Mouse (Mus musculus) stomach, postnatal 0 days (tissue): ENCODE results near the gene Dcaf12. TPM values are rescaled to one million over a fixed set of nuclear protein-coding genes. Genes with fewer than 3 reads are reported as not detected.

Experiments used
- ATAC-seq: fragments of 200-750 bp; cut with Nextera tagmentation; 2 replicates; pipeline ENCODE4 v1.8.0; 2017; ENCODE audit not compliant: low FRiP score, low TSS enrichment
- DNase-seq: peaks from one replicate; pipeline ENCODE4 v3.0.0-alpha.2; 2016; ENCODE audit warnings: low spot score
- H3K27ac ChIP-seq: fragments of 300-500 bp; sonication (generic); replicated peaks from 2 replicates; pipeline ENCODE4 v1.5.1; 2014; ENCODE audit warnings: mild to moderate bottlenecking, control low read depth
- H3K27me3 ChIP-seq: fragments of 300-500 bp; sonication (generic); 2 replicates; pipeline ENCODE4 v1.6.1; 2014; ENCODE audit warnings: low read length; ENCODE audit not compliant: control insufficient read depth, insufficient read depth
- H3K36me3 ChIP-seq: fragments of 300-500 bp; sonication (generic); 2 replicates; pipeline ENCODE4 v1.6.1; 2014; ENCODE audit warnings: low read length, mixed read lengths; ENCODE audit not compliant: control insufficient read depth, insufficient read depth
- H3K4me1 ChIP-seq: fragments of 300-500 bp; sonication (generic); replicated peaks from 2 replicates; pipeline ENCODE4 v1.6.1; 2014; ENCODE audit warnings: antibody characterized with exemption; ENCODE audit not compliant: control insufficient read depth, insufficient read depth
- H3K4me2 ChIP-seq: fragments of 300-500 bp; sonication (generic); replicated peaks from 2 replicates; pipeline ENCODE4 v1.6.1; 2014; ENCODE audit warnings: low read depth, mild to moderate bottlenecking, control low read depth, moderate library complexity
- H3K4me3 ChIP-seq: fragments of 300-500 bp; sonication (generic); 2 replicates; pipeline ENCODE4 v1.5.1; 2014; ENCODE audit warnings: low read depth, low read length, control low read depth
- H3K9ac ChIP-seq: fragments of 300-500 bp; sonication (generic); 2 replicates; pipeline ENCODE4 v1.6.1; 2014; ENCODE audit warnings: mild to moderate bottlenecking, low read length, control low read depth, mixed read lengths
- H3K9me3 ChIP-seq: fragments of 300-500 bp; sonication (generic); 2 replicates; pipeline ENCODE4 v1.6.1; 2016; ENCODE audit warnings: low read length; ENCODE audit not compliant: control insufficient read depth
- CTCF ChIP-seq: IDR thresholded peaks from 2 replicates; pipeline ENCODE4 v1.5.1; 2016; ENCODE audit warnings: antibody characterized with exemption, low read depth, mild to moderate bottlenecking, moderate library complexity
- EP300 ChIP-seq: optimal IDR thresholded peaks from 2 replicates; pipeline ENCODE3; 2016; ENCODE audit warnings: antibody characterized with exemption
- WGBS: fragments of 180-500 bp; shearing (Covaris S2); extraction: QIAGEN DNeasy Blood & Tissue Kit; methylation state at CpG from one replicate; pipeline ENCODE4 v1.1.7; 2014; 5-methylcytosine and 5-hydroxymethylcytosine counted together
- polyA plus RNA-seq: library from polyadenylated mRNA; unstranded; fragments of >200 nt; fragmentation: Nextera tagmentation; extraction: Ambion mirVana; gene quantifications from 2 replicates; pipeline ENCODE4 v1.2.1, GENCODE M21; 2015

Dcaf12 gene
- polyA plus RNA-seq, result 32.3 and 32.4 TPM in 2 replicates

GRCm38 (mm10) chr4:41314141-41315129 is at the start of gene Dcaf12:
Dcaf12 (minus strand) TSS chr4:41314889.
- peak within 1 kb of the TSS; percentile 76 for H3K4me3 ChIP-seq
- peak within 1 kb of the TSS; percentile 98 for H3K9ac ChIP-seq
- H3K27me3 ChIP-seq, result no peaks in the 10 kb centered on the region
- H3K4me2 ChIP-seq, result peak within 1 kb of the TSS; percentile 86
- WGBS, result under 1% methylated on average over 70 of the region's 70 CpGs
- TF ChIP-seq CTCF, result no peak
- peak; percentile 25 for TF ChIP-seq EP300
- peak within 1 kb of the TSS; percentile 100 for H3K27ac ChIP-seq
- H3K9me3 ChIP-seq, result no peaks in the 10 kb centered on the region
- H3K36me3 ChIP-seq, result no peaks in the 10 kb centered on the region
- peaks cover 7% of the 10 kb centered on the region; the same call in 1 of the 2 replicates for H3K4me1 ChIP-seq
- ATAC-seq (peak; percentile 95), DNase-seq (peak; percentile 98)

- no peak overlapping the region for H3K4me3 ChIP-seq
- H3K9me3 ChIP-seq, result no peaks in the 10 kb centered on the region
- DNase-seq (no peak), ATAC-seq (no peak)
- WGBS, result 91% methylated on average over 3 of the region's 3 CpGs
- H3K4me2 ChIP-seq, result no peak overlapping the region
- no peaks in the 10 kb centered on the region for H3K27me3 ChIP-seq
- no peak overlapping the region for H3K27ac ChIP-seq
- H3K36me3 ChIP-seq, result no peaks in the 10 kb centered on the region; the same call in 1 of the 2 replicates
- no peaks in the 10 kb centered on the region for H3K4me1 ChIP-seq
- H3K9ac ChIP-seq, result no peak overlapping the region
- TF ChIP-seq CTCF (no peak), EP300 (no peak)
These were observed 46.4 kb upstream of the Dcaf12 start for GRCm38 (mm10) chr4:41361059-41361458.

GRCm38 (mm10) chr4:41359358-41359757 is 44.7 kb upstream of the Dcaf12 start:
- Histone ChIP-seq H3K9me3 (no peaks in the 10 kb centered on the region), H3K4me1 (no peaks in the 10 kb centered on the region), H3K27ac (no peak overlapping the region), H3K27me3 (no peaks in the 10 kb centered on the region), H3K4me3 (no peak overlapping the region), H3K9ac (no peak overlapping the region), H3K4me2 (no peak overlapping the region), H3K36me3 (no peaks in the 10 kb centered on the region; the same call in 1 of the 2 replicates)
- TF ChIP-seq EP300, result no peak
- no peak for TF ChIP-seq CTCF
- WGBS, result 68% methylated on average over 7 of the region's 7 CpGs
- ATAC-seq, result no peak
- no peak for DNase-seq

- Histone ChIP-seq H3K4me1 (no peaks in the 10 kb centered on the region), H3K27ac (no peak overlapping the region), H3K4me3 (no peak overlapping the region), H3K36me3 (no peaks in the 10 kb centered on the region; the same call in 1 of the 2 replicates), H3K27me3 (no peaks in the 10 kb centered on the region), H3K9me3 (no peaks in the 10 kb centered on the region), H3K4me2 (no peak overlapping the region), H3K9ac (no peak overlapping the region)
- 89% methylated on average over 2 of the region's 2 CpGs for WGBS
- ATAC-seq (no peak), DNase-seq (no peak)
- TF ChIP-seq CTCF (no peak), EP300 (no peak)
These were observed 44.0 kb upstream of the Dcaf12 start for GRCm38 (mm10) chr4:41358669-41359068.

- Histone ChIP-seq H3K27me3 (no peaks in the 10 kb centered on the region), H3K4me3 (no peak overlapping the region), H3K4me1 (no peaks in the 10 kb centered on the region), H3K27ac (no peak overlapping the region), H3K9me3 (no peaks in the 10 kb centered on the region), H3K9ac (no peak overlapping the region), H3K4me2 (no peak overlapping the region), H3K36me3 (no peaks in the 10 kb centered on the region; the same call in 1 of the 2 replicates)
- DNase-seq (no peak), ATAC-seq (no peak)
- WGBS, result 92% methylated on average over 2 of the region's 2 CpGs
- TF ChIP-seq EP300, result no peak
- TF ChIP-seq CTCF, result no peak
These were observed 42.5 kb upstream of the Dcaf12 start for GRCm38 (mm10) chr4:41357154-41357553.

GRCm38 (mm10) chr4:41353265-41353664 is 38.6 kb upstream of the Dcaf12 start:
- WGBS, result 72% methylated on average over 1 of the region's 1 CpGs

More at GRCm38 (mm10) chr4:41353265-41353664, 38.6 kb upstream of the Dcaf12 start:
- DNase-seq (peak; percentile 36), ATAC-seq (peak; percentile 55; the same call in 1 of the 2 replicates)
- peaks cover 3% of the 10 kb centered on the region; the same call in 1 of the 2 replicates for H3K4me1 ChIP-seq
- H3K36me3 ChIP-seq, result no peaks in the 10 kb centered on the region
- no peak overlapping the region for H3K9ac ChIP-seq
- no peaks in the 10 kb centered on the region for H3K9me3 ChIP-seq
- 0 out of 2 replicates have a peak overlapping the region, but pooled peaks have one; percentile 25 for H3K27ac ChIP-seq
- no peaks in the 10 kb centered on the region for H3K27me3 ChIP-seq
- no peak overlapping the region for H3K4me3 ChIP-seq
- no peak overlapping the region for H3K4me2 ChIP-seq
- TF ChIP-seq CTCF, result no peak
- TF ChIP-seq EP300, result no peak
